Mouse (Mus musculus) liver, postnatal 0 days (tissue): ENCODE data around the gene Olfr175-ps1. TPM values are rescaled to one million over a fixed set of nuclear protein-coding genes. Genes with fewer than 3 reads are reported as not detected.

ENCODE experiments used
- ATAC-seq: fragments of 200-750 bp; cut with Nextera tagmentation; 2 replicates; pipeline ENCODE4 v1.8.0; 2017; ENCODE audit warnings: mild to moderate bottlenecking, moderate library complexity
- DNase-seq: peaks from one replicate; pipeline ENCODE4 v3.0.0-alpha.2; 2016
- H3K27ac ChIP-seq: fragments of 300-500 bp; sonication (generic); 2 replicates; pipeline ENCODE4 v1.5.1; 2014; ENCODE audit warnings: antibody characterized with exemption, moderate library complexity, mild to moderate bottlenecking, low read depth
- H3K27me3 ChIP-seq: fragments of 300-500 bp; sonication (generic); 2 replicates; pipeline ENCODE4 v1.6.1; 2014; ENCODE audit warnings: low read length, control low read depth, mixed read lengths; ENCODE audit not compliant: insufficient read depth
- H3K36me3 ChIP-seq: fragments of 300-500 bp; sonication (generic); replicated peaks from 2 replicates; pipeline ENCODE4 v1.6.1; 2014; ENCODE audit warnings: mild to moderate bottlenecking, control low read depth, low read length, moderate library complexity, mixed read lengths; ENCODE audit not compliant: insufficient read depth
- H3K4me1 ChIP-seq: fragments of 300-500 bp; sonication (generic); 2 replicates; pipeline ENCODE4 v1.6.1; 2014; ENCODE audit warnings: antibody characterized with exemption, mild to moderate bottlenecking, control low read depth; ENCODE audit not compliant: insufficient read depth
- H3K4me2 ChIP-seq: fragments of 300-500 bp; sonication (generic); 2 replicates; pipeline ENCODE4 v1.6.1; 2014; ENCODE audit warnings: low read depth, mild to moderate bottlenecking, low read length, moderate library complexity, mixed read lengths
- H3K4me3 ChIP-seq: fragments of 300-500 bp; sonication (generic); 2 replicates; pipeline ENCODE4 v1.5.1; 2014; ENCODE audit warnings: low read depth, low read length
- H3K9ac ChIP-seq: fragments of 300-500 bp; sonication (generic); replicated peaks from 2 replicates; pipeline ENCODE4 v1.6.1; 2014; ENCODE audit warnings: mild to moderate bottlenecking, moderate library complexity
- H3K9me3 ChIP-seq: fragments of 300-500 bp; sonication (generic); 2 replicates; pipeline ENCODE4 v1.6.1; 2016; ENCODE audit warnings: mild to moderate bottlenecking, control low read depth, low read length, mixed read lengths
- CTCF ChIP-seq: sonication (generic); IDR thresholded peaks from 2 replicates; pipeline ENCODE4 v1.5.1; 2016; ENCODE audit warnings: antibody characterized with exemption, low read depth
- EP300 ChIP-seq: IDR thresholded peaks from 2 replicates; pipeline ENCODE4 v1.6.1; 2016; ENCODE audit warnings: antibody characterized with exemption, low read depth, mild to moderate bottlenecking
- WGBS: fragments of 180-500 bp; shearing (Covaris S2); extraction: QIAGEN DNeasy Blood & Tissue Kit; methylation state at CpG from one replicate; pipeline ENCODE4 v1.1.7; 2014; ENCODE audit not compliant: insufficient replicate concordance; 5-methylcytosine and 5-hydroxymethylcytosine counted together
- polyA plus RNA-seq: library from polyadenylated mRNA; unstranded; fragments of >200 nt; fragmentation: Nextera tagmentation; extraction: Ambion mirVana; gene quantifications from 2 replicates; pipeline ENCODE4 v1.2.1, GENCODE M21; 2015

Olfr175-ps1 gene
- polyA plus RNA-seq: not detected in 2 replicates

DNA sequence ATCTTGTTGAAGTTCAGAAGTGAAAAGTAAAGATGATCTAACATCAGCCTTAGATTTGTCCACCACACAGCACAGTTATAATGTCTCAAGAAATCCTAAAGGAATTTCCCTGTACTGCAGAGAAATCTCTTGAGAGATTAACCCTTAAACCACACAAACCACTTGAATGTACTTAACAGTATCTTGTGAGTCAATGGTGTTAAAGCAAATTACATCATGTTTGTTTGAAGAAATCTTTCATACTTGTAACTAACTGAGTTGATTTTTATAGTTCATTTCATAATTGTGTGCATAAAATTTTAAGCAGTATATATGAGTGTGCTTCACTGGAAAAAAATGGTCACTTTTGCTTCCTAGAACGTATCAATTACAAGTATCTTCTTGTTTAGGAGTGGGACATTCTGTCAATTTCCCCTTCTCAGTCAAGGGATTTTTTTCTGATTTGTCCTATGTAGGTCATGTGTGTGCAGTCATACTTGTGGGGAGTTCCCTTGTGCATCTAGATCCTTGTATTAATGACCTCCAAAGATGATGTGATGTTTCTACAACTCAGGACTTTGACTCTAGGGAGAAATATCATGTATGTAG, at the start of gene Olfr175-ps1:
Gene Olfr175-ps1, minus strand, starts transcription at position 51 of the 588 bp plus-strand sequence.
- ATAC-seq: no peak

DNA sequence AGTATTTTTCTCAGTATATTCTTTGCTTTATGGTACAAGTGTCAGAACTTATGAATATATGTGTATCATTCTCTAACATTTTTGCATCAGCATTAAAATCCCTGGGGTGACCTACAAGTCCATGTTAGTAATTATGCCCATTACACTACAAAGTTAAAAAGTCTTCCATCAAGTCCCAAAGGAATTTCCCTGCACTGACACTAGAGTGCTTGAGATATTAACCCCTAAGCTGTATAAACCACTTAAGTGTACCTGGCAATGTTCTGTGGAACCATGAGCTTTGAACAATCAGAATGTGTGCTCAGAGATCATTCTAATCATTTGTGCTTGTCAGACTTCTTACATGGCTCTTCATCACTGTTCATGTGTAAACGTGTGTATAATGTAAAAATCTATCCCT, 48.1 kb upstream of the Olfr175-ps1 start, which contains the start of gene Olfr177:
Gene Olfr177, minus strand, starts transcription at position 101 of the 400 bp plus-strand sequence.
- Histone ChIP-seq H3K36me3 (no peaks in the 10 kb centered on the region), H3K9me3 (no peaks in the 10 kb centered on the region), H3K27me3 (no peaks in the 10 kb centered on the region), H3K4me3 (no peak within 1 kb of the TSS), H3K9ac (no peak within 1 kb of the TSS), H3K4me2 (no peak within 1 kb of the TSS), H3K27ac (no peak within 1 kb of the TSS), H3K4me1 (no peaks in the 10 kb centered on the region)
- WGBS: 52% methylated on average over 1 of the region's 1 CpGs
- no peak for ATAC-seq
- DNase-seq: no peak
- TF ChIP-seq CTCF (no peak), EP300 (no peak)

More for the DNA sequence above, at the start of gene Olfr175-ps1:
- H3K9ac ChIP-seq: no peak within 1 kb of the TSS
- TF ChIP-seq EP300 (no peak), CTCF (no peak)
- WGBS: 70% methylated on average over 1 of the region's 1 CpGs
- H3K4me3 ChIP-seq: no peak within 1 kb of the TSS
- H3K36me3 ChIP-seq: no peaks in the 10 kb centered on the region
- H3K27ac ChIP-seq: no peak within 1 kb of the TSS
- no peaks in the 10 kb centered on the region for H3K9me3 ChIP-seq
- no peak within 1 kb of the TSS for H3K4me2 ChIP-seq
- no peaks in the 10 kb centered on the region for H3K4me1 ChIP-seq
- H3K27me3 ChIP-seq: no peaks in the 10 kb centered on the region
- no peak for DNase-seq

DNA sequence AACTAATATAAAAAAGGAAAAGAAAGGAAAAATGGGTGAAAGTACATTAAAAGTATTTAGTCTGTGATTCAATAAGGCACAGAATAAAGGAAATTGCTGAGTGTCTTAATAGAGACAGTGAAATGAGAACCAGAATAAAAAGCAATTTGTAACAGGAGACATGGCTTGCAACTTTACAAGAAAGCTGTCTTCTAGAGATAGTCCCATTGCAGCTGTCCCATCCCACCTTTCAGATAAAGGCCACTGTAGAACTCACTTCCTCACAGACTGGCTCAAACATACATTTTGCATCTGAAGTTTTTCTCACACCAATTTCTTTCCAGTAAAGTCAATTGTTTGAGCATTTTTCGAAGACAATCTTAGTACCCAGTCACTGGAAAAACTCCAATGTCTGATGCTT, 34.9 kb upstream of the Olfr175-ps1 start:
- H3K36me3 ChIP-seq: no peaks in the 10 kb centered on the region

DNA sequence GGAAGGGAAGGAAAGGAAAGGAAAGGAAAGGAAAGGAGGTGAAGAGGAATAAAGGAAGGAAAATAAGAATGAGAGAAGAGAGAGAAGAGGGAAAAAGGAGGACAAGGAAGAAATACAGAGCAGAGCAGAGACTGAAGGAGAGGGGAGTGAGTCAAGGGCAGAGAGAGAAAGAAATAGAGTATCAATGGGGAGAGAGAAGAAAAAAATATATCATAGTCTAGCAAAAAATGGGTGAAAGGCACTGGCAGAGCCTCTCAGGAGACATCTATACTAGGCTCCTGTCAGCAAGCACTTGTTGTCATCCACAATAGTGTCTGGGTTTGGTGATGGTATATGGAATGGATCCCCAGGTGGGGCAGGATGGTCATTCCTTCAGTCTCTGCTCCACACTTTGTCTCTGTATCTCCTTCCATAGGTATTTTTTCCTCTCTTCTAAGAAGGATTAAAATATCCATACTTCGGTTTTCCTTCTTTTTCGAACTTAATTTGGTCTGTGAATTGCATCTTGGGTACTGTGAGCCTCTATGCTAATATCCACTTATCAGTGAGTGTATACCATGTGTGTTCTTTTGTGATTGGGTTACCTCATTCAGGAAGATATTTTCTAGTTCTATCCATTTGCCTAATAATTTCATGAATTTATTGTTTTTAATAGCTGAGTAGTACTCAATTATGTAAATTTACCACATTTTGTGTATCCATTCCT, 33.6 kb upstream of the Olfr175-ps1 start:
- WGBS: 53% methylated on average over 2 of the region's 2 CpGs
- Histone ChIP-seq H3K4me2 (no peak overlapping the region), H3K27me3 (no peaks in the 10 kb centered on the region), H3K4me3 (no peak overlapping the region), H3K9me3 (no peaks in the 10 kb centered on the region), H3K27ac (no peak overlapping the region), H3K4me1 (no peaks in the 10 kb centered on the region), H3K9ac (no peak overlapping the region), H3K36me3 (no peaks in the 10 kb centered on the region)
- ATAC-seq: no peak
- DNase-seq: no peak
- TF ChIP-seq EP300: no peak
- TF ChIP-seq CTCF: no peak

More for the DNA sequence above, 34.9 kb upstream of the Olfr175-ps1 start:
- ATAC-seq: no peak
- H3K4me2 ChIP-seq: no peak overlapping the region
- TF ChIP-seq CTCF (no peak), EP300 (no peak)
- no peaks in the 10 kb centered on the region for H3K9me3 ChIP-seq
- H3K4me1 ChIP-seq: no peaks in the 10 kb centered on the region
- no peak overlapping the region for H3K9ac ChIP-seq
- no peak for DNase-seq
- H3K27me3 ChIP-seq: no peaks in the 10 kb centered on the region
- WGBS: 62% methylated on average over 1 of the region's 1 CpGs
- H3K27ac ChIP-seq: no peak overlapping the region
- no peak overlapping the region for H3K4me3 ChIP-seq

DNA sequence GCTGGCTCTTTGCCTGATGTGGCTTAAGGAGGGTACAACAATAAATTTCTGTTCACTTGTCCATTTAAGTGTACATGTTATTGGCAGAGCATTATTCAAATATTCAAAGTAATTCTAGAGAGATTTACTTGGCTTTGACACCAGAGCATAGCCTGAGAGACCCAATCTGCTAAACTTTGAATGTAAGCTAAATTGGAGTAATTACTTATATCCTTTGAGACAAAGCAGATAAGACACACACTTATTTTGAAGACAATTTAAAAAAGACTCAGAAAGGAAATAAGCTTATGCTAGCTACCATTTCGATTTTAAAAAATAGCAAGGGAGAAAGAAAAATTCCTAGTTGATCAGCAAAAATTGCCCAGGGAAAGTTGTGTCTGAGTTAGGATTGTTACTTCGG, 26.4 kb downstream of the Olfr175-ps1 start, which contains the start of gene Olfr173:
Gene Olfr173, minus strand, starts transcription at position 101 of the 400 bp plus-strand sequence.
- no peak within 1 kb of the TSS for H3K9ac ChIP-seq
- H3K4me1 ChIP-seq: no peaks in the 10 kb centered on the region
- no peaks in the 10 kb centered on the region for H3K27me3 ChIP-seq
- whole genome bisulfite sequencing: 52% methylated on average over 2 of the region's 2 CpGs
- DNase-seq (no peak), ATAC-seq (no peak)
- no peak within 1 kb of the TSS for H3K4me3 ChIP-seq
- H3K27ac ChIP-seq: no peak within 1 kb of the TSS
- no peaks in the 10 kb centered on the region for H3K36me3 ChIP-seq
- no peak within 1 kb of the TSS for H3K4me2 ChIP-seq
- no peaks in the 10 kb centered on the region for H3K9me3 ChIP-seq
- TF ChIP-seq CTCF (no peak), EP300 (no peak)

Other genes starting within 250 kb of the Olfr175-ps1 start
- gene Gm813, start 209.8 kb downstream of the Olfr175-ps1 start, polyA plus RNA-seq: not detected in 2 replicates
- not detected in 2 replicates for gene E330017A01Rik, start 188.0 kb downstream of the Olfr175-ps1 start, polyA plus RNA-seq
- gene Cpox, start 156.5 kb downstream of the Olfr175-ps1 start, polyA plus RNA-seq: 178 and 189 TPM in 2 replicates
- 0.11 TPM in 1 of 2 replicates, not detected in the other for gene Gpr15, start 107.7 kb downstream of the Olfr175-ps1 start, polyA plus RNA-seq
- 23.8 and 28.4 TPM in 2 replicates for gene Cldnd1, start 98.9 kb downstream of the Olfr175-ps1 start, polyA plus RNA-seq
- not detected in 2 replicates for gene Olfr172, start 63.6 kb downstream of the Olfr175-ps1 start, polyA plus RNA-seq
- gene Olfr173, start 26.5 kb downstream of the Olfr175-ps1 start, polyA plus RNA-seq: not detected in 2 replicates
- not detected in 2 replicates for gene Olfr177, start 48.0 kb upstream of the Olfr175-ps1 start, polyA plus RNA-seq
- gene Olfr178, start 65.3 kb upstream of the Olfr175-ps1 start, polyA plus RNA-seq: not detected in 2 replicates
- gene Olfr181, start 102.0 kb upstream of the Olfr175-ps1 start, polyA plus RNA-seq: not detected in 2 replicates
- not detected in 2 replicates for gene Olfr180, start 102.6 kb upstream of the Olfr175-ps1 start, polyA plus RNA-seq
- gene Olfr183, start 168.6 kb upstream of the Olfr175-ps1 start, polyA plus RNA-seq: not detected in 2 replicates
- not detected in 2 replicates for gene Olfr186, start 203.5 kb upstream of the Olfr175-ps1 start, polyA plus RNA-seq
- gene Olfr187, start 213.0 kb upstream of the Olfr175-ps1 start, polyA plus RNA-seq: not detected in 2 replicates